Mouse (Mus musculus): ENCODE results near the gene Slc23a4. TPM values are rescaled to one million over a fixed set of nuclear protein-coding genes. Genes with fewer than 3 reads are reported as not detected.

Slc23a4 gene
- polyA plus RNA-seq, 1 experiment = 221 TPM

DNA sequence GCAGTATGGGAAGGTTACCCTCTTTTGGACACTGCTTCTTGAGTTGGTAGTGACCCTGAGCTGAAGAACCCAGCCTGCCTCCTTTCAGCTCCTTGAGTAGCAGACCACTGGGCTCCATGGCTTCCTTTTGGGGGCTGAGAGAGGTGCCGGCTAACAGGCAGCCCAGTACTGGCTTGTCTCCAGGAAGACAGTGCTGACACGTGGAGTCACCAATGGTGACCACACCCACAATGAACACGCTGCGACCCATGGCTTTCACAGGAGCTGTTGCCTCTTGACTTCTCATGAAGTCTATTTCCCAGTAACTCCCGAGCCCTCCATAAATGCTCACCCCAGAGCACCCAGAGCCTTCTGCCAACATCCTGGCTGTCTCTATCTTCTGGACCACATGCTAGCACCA lies 6.5 kb upstream of the Slc23a4 start:
- WGBS = 10% methylated on average over 5 of the region's 5 CpGs
- Histone ChIP-seq H3K27me3 (ENCODE audit: control insufficient read depth, insufficient read depth, low read length) (no peaks in the 10 kb centered on the region), H3K4me1 (ENCODE audit: control insufficient read depth, insufficient read depth, insufficient read length, low read length) (peaks cover 5% of the 10 kb centered on the region; the same call in 1 of the 2 replicates), H3K4me3 (ENCODE audit: low read depth, low read length) (peak overlapping the region; percentile 59), H3K36me3 (ENCODE audit: control insufficient read depth, insufficient read depth, low read length) (no peaks in the 10 kb centered on the region), H3K27ac (ENCODE audit: insufficient read depth, low read depth, low read length) (no peak overlapping the region)
- no peak for TF ChIP-seq CTCF (IDR thresholded peaks at IDR 0.05; ENCODE audit: extremely low read depth, insufficient read length, insufficient replicate concordance, low read depth, low read length)
- TF ChIP-seq POLR2A (IDR thresholded peaks at IDR 0.05; ENCODE audit: low read depth, low read length) = no peak

DNA sequence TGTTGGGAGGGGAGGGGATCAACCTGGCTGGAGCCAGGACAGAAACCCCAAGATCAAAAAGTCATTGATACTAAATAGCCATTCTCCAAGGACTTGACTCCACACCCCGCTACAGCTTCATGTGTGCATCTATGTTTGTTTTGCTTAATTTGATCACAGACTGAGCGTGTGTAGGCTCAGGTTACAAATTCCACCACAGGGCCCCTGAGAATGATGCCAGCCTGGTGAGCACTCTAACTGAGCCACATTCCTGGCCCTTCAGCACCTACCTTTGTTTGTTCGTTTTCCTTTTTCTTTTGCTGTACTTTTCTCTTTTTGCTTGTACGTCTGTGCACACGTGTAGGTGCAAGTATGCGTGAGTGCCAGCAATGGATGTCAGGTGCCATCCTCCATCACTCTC lies 1.1 kb upstream of the Slc23a4 start:
- 75% methylated on average over 6 of the region's 6 CpGs for WGBS
- Histone ChIP-seq H3K4me3 (ENCODE audit: low read depth, low read length) (no peak overlapping the region), H3K4me1 (ENCODE audit: control insufficient read depth, insufficient read depth, insufficient read length, low read length) (peaks cover 8% of the 10 kb centered on the region), H3K27ac (ENCODE audit: insufficient read depth, low read depth, low read length) (no peak overlapping the region), H3K27me3 (ENCODE audit: control insufficient read depth, insufficient read depth, low read length) (no peaks in the 10 kb centered on the region), H3K36me3 (ENCODE audit: control insufficient read depth, insufficient read depth, low read length) (no peaks in the 10 kb centered on the region)
- no peak for TF ChIP-seq CTCF (IDR thresholded peaks at IDR 0.05; ENCODE audit: extremely low read depth, insufficient read length, insufficient replicate concordance, low read depth, low read length)
- no peak for TF ChIP-seq POLR2A (IDR thresholded peaks at IDR 0.05; ENCODE audit: low read depth, low read length)

DNA sequence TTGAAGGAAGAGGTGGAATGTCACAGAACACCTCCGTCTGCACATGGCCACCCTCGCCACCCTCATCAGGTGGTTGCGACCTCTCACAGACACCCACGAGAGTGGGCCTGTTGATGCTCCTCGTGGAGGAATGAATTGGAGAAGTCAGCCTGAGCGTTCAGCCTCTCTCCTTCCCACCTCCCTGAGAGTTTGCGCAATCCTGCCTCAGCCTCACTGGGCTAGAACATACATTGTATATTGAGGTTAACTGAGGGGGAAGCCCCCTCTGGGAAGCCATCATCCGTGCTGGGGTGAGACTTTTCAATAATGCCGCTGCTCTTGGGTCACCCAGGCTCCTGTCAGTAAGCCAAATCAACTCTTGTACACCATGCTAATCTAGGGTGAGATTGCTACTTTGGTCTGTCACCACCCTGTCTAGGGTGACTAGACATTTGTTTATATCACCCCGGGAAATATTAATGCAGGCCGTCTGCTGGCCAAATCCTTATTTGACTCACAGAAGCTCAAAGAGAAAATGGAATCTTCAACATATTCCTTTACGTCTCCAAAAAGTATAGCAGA lies 1.0 kb downstream of the Slc23a4 start:
- Histone ChIP-seq H3K27me3 (ENCODE audit: control insufficient read depth, insufficient read depth, low read length) (no peaks in the 10 kb centered on the region), H3K4me1 (ENCODE audit: control insufficient read depth, insufficient read depth, insufficient read length, low read length) (peaks cover 8% of the 10 kb centered on the region), H3K36me3 (ENCODE audit: control insufficient read depth, insufficient read depth, low read length) (no peaks in the 10 kb centered on the region), H3K27ac (ENCODE audit: insufficient read depth, low read depth, low read length) (peak overlapping the region; percentile 61; the same call in 1 of the 2 replicates), H3K4me3 (ENCODE audit: low read depth, low read length) (peak overlapping the region; percentile 50)
- 39% methylated on average over 12 of the region's 12 CpGs for WGBS
- no peak for TF ChIP-seq CTCF (IDR thresholded peaks at IDR 0.05; ENCODE audit: extremely low read depth, insufficient read length, insufficient replicate concordance, low read depth, low read length)
- TF ChIP-seq POLR2A (IDR thresholded peaks at IDR 0.05; ENCODE audit: low read depth, low read length) = no peak

DNA sequence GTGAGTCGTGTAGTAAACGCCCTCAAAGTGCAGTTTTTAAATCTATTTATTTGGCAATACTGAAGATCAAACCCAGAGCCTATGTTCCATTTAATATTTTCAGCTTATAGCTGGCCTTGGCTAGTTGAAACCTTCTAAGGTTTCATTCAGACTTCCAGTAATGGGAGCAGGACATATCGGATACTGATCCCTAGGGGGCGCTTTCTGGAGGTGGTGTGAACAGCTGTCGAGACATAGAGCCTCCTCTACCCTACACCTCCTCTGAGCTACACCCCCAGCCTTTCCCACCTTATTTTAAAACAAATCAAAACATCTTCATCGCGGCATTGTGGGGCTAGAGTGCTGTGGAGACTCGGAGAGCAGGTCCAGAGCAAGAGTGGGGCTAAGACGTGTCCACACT lies 7.5 kb downstream of the Slc23a4 start:
- TF ChIP-seq POLR2A (IDR thresholded peaks at IDR 0.05; ENCODE audit: low read depth, low read length) = no peak
- TF ChIP-seq CTCF (IDR thresholded peaks at IDR 0.05; ENCODE audit: extremely low read depth, insufficient read length, insufficient replicate concordance, low read depth, low read length) = peak; percentile 19; the same call in 1 of the 2 replicates
- 72% methylated on average over 9 of the region's 9 CpGs for WGBS
- H3K27me3 ChIP-seq (ENCODE audit: control insufficient read depth, insufficient read depth, low read length) = no peaks in the 10 kb centered on the region
- no peak overlapping the region for H3K27ac ChIP-seq (ENCODE audit: insufficient read depth, low read depth, low read length)
- no peaks in the 10 kb centered on the region for H3K4me1 ChIP-seq (ENCODE audit: control insufficient read depth, insufficient read depth, insufficient read length, low read length)
- peaks cover 9% of the 10 kb centered on the region; the same call in 1 of the 2 replicates for H3K36me3 ChIP-seq (ENCODE audit: control insufficient read depth, insufficient read depth, low read length)
- H3K4me3 ChIP-seq (ENCODE audit: low read depth, low read length) = no peak overlapping the region

- 90% methylated on average over 3 of the region's 3 CpGs for WGBS
- Histone ChIP-seq H3K4me1 (ENCODE audit: control insufficient read depth, insufficient read depth, insufficient read length, low read length) (no peaks in the 10 kb centered on the region), H3K4me3 (ENCODE audit: low read depth, low read length) (no peak overlapping the region), H3K27me3 (ENCODE audit: control insufficient read depth, insufficient read depth, low read length) (no peaks in the 10 kb centered on the region), H3K36me3 (ENCODE audit: control insufficient read depth, insufficient read depth, low read length) (peaks cover 11% of the 10 kb centered on the region; the same call in 1 of the 2 replicates), H3K27ac (ENCODE audit: insufficient read depth, low read depth, low read length) (no peak overlapping the region)
- no peak for TF ChIP-seq CTCF (IDR thresholded peaks at IDR 0.05; ENCODE audit: extremely low read depth, insufficient read length, insufficient replicate concordance, low read depth, low read length)
- TF ChIP-seq POLR2A (IDR thresholded peaks at IDR 0.05; ENCODE audit: low read depth, low read length) = no peak
Observed at GRCm38 (mm10) chr6:34979291-34979690, 8.9 kb downstream of the Slc23a4 start.

DNA sequence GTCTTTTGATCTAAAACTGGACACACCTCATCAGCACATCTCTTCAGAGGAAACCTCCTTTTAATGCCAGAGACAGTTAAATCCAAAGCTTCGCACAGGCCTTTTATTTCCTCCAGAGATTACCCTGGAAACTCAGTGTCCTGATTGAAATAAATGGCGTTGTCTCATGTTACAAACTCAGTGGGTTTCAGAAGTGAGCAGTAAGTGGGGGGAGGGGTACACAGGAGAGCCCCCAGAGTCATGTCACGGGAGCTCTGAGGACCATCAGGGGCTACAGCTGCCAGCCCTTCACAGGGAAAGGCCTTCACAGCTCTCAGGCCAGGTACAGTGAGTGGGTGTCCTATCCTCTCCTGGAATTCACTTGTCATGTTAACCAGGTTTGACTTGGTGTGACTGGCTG lies 17.0 kb downstream of the Slc23a4 start:
- Histone ChIP-seq H3K36me3 (ENCODE audit: control insufficient read depth, insufficient read depth, low read length) (peaks cover 3% of the 10 kb centered on the region; the same call in 1 of the 2 replicates), H3K27me3 (ENCODE audit: control insufficient read depth, insufficient read depth, low read length) (no peaks in the 10 kb centered on the region), H3K4me3 (ENCODE audit: low read depth, low read length) (no peak overlapping the region), H3K4me1 (ENCODE audit: control insufficient read depth, insufficient read depth, insufficient read length, low read length) (no peaks in the 10 kb centered on the region), H3K27ac (ENCODE audit: insufficient read depth, low read depth, low read length) (peak overlapping the region; percentile 60)
- TF ChIP-seq CTCF (IDR thresholded peaks at IDR 0.05; ENCODE audit: extremely low read depth, insufficient read length, insufficient replicate concordance, low read depth, low read length) = no peak
- no peak for TF ChIP-seq POLR2A (IDR thresholded peaks at IDR 0.05; ENCODE audit: low read depth, low read length)
- 84% methylated on average over 3 of the region's 3 CpGs for WGBS

DNA sequence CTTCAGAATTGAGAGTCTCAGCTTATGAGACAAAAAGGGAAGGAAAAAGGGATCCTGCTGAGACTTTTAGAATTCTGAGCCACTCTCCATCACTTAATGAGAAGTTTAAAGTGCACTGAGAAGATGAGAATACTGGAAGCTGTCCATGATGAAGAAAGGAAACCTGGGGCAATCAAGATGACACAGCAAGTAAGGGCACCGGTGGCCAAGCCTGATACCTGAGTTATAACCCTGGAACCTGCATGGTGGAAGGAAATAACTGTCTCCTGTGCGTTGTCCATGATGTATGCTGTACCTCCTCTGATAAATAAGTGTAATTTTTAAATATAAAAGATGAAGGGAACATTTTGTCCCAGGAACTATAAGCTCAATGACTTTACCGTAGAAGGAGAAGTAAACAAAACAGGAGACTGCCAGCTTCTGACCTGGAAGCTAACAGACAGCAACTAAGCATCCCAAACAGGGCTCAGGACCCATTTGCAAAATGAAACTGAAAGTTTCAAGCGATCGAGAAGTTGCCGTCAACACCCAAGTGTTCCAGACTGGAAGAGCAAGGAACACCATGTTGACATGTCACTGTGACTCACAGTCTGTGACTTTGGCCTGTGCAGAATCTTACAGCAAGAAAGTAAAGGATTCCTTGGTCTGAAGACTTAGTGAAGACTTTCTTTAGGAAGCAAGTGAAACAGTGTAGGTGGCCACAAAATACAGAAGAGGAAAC lies 22.2 kb downstream of the Slc23a4 start:
- WGBS = 48% methylated on average over 6 of the region's 6 CpGs
- H3K4me1 ChIP-seq (ENCODE audit: control insufficient read depth, insufficient read depth, insufficient read length, low read length) = no peaks in the 10 kb centered on the region
- TF ChIP-seq CTCF (IDR thresholded peaks at IDR 0.05; ENCODE audit: extremely low read depth, insufficient read length, insufficient replicate concordance, low read depth, low read length) (no peak), POLR2A (IDR thresholded peaks at IDR 0.05; ENCODE audit: low read depth, low read length) (no peak)
- no peaks in the 10 kb centered on the region for H3K27me3 ChIP-seq (ENCODE audit: control insufficient read depth, insufficient read depth, low read length)
- no peak overlapping the region for H3K4me3 ChIP-seq (ENCODE audit: low read depth, low read length)
- H3K36me3 ChIP-seq (ENCODE audit: control insufficient read depth, insufficient read depth, low read length) = no peaks in the 10 kb centered on the region; the same call in 1 of the 2 replicates
- H3K27ac ChIP-seq (ENCODE audit: insufficient read depth, low read depth, low read length) = peak overlapping the region; percentile 68

Data from small intestine, adult 2 months (tissue).